16 mouse cellular contexts compared by ENCODE assay signal in genomic region chr3:86837386-86837785, GRCm38 (mm10).
DNase-seq lines count a peak whose midpoint lies in the region; ATAC-seq lines count a peak whose summit lies in the region.
"Had no signal": no experiment of that assay in that cellular context is flagged by ENCODE, and none has a peak within 500 bp of the region (broad histone marks: within the 10 kb centered on the region; RNA-seq: fewer than 3 reads in every experiment).

No protein-coding gene starts in this region.

- H3K36me3 ChIP-seq in midbrain, embryonic 16.5 days (ENCODE audit: control insufficient read depth, insufficient read depth, low read length) = no peaks in the 10 kb centered on the region
- peaks cover 7% of the 10 kb centered on the region for H3K36me3 ChIP-seq in midbrain, embryonic 10.5 days
- H3K36me3 ChIP-seq: embryonic facial prominence, embryonic 13.5 days; hindbrain, embryonic 15.5 days; kidney, embryonic 15.5 days; neural tube, embryonic 15.5 days had no signal

- H3K9me3 ChIP-seq in midbrain, embryonic 16.5 days (replicated peaks; ENCODE audit: control insufficient read depth, low read length, poor library complexity, severe bottlenecking) = no peaks in the 10 kb centered on the region
- no peaks in the 10 kb centered on the region for H3K9me3 ChIP-seq in midbrain, embryonic 10.5 days (replicated peaks)
- H3K9me3 ChIP-seq: embryonic facial prominence, embryonic 13.5 days; hindbrain, embryonic 15.5 days; kidney, embryonic 15.5 days; neural tube, embryonic 15.5 days had no signal

- H3K4me3 ChIP-seq in midbrain, embryonic 16.5 days (ENCODE audit: low read depth, low read length) = no peak overlapping the region
- H3K4me3 ChIP-seq in midbrain, embryonic 10.5 days = no peak overlapping the region
- H3K4me3 ChIP-seq: embryonic facial prominence, embryonic 13.5 days; hindbrain, embryonic 15.5 days; kidney, embryonic 15.5 days; neural tube, embryonic 15.5 days had no signal

- H3K27ac ChIP-seq in midbrain, embryonic 16.5 days (ENCODE audit: low read length) = no peak overlapping the region
- H3K27ac ChIP-seq in midbrain, embryonic 10.5 days (replicated peaks) = no peak overlapping the region
- H3K27ac ChIP-seq: embryonic facial prominence, embryonic 13.5 days; hindbrain, embryonic 15.5 days; kidney, embryonic 15.5 days; neural tube, embryonic 15.5 days had no signal

- 77% methylated on average over 5 of the region's 5 CpGs for WGBS in midbrain, embryonic 16.5 days
- 78% methylated on average over 5 of the region's 5 CpGs for WGBS in midbrain, embryonic 10.5 days

- H3K4me1 ChIP-seq in midbrain, embryonic 16.5 days (ENCODE audit: control insufficient read depth, insufficient read depth, low read length) = peaks cover 22% of the 10 kb centered on the region
- H3K4me1 ChIP-seq in midbrain, embryonic 10.5 days = peaks cover 36% of the 10 kb centered on the region

- 0 out of 2 replicates have a peak, but pooled peaks have one; percentile 4 for ATAC-seq in midbrain, embryonic 16.5 days
- peak; percentile 46; the same call in 1 of the 2 replicates for ATAC-seq in megakaryocyte progenitor cell, adult 5-6 weeks (replicated peaks; ENCODE audit: poor library complexity)
- ATAC-seq: forebrain, postnatal 0 days had no signal

- H3K9ac ChIP-seq in midbrain, embryonic 16.5 days (ENCODE audit: low read depth, low read length) = no peak overlapping the region
- H3K9ac ChIP-seq: embryonic facial prominence, embryonic 13.5 days; forebrain, postnatal 0 days; hindbrain, embryonic 15.5 days; kidney, embryonic 15.5 days; neural tube, embryonic 15.5 days had no signal

- H3K27me3 ChIP-seq in midbrain, embryonic 16.5 days (ENCODE audit: control insufficient read depth, insufficient read depth, low read depth, low read length) = no peaks in the 10 kb centered on the region
- no peaks in the 10 kb centered on the region for H3K27me3 ChIP-seq in midbrain, embryonic 10.5 days (ENCODE audit: low read depth, poor library complexity, severe bottlenecking)
- H3K27me3 ChIP-seq: embryonic facial prominence, embryonic 13.5 days; hindbrain, embryonic 15.5 days; kidney, embryonic 15.5 days; neural tube, embryonic 15.5 days had no signal

- no peak for DNase-seq in midbrain, embryonic 10.5 days (ENCODE audit: low spot score)
- DNase-seq in CD4-positive helper T cell, adult 2 months (ENCODE audit: low read depth, low spot score) = peak; percentile 64
- peak; percentile 59 for DNase-seq in Muller cell, postnatal 12 days (ENCODE audit: inconsistent ontology term)
- no peak for DNase-seq in kidney, adult 18-20 months
- no peak for DNase-seq in spleen, postnatal 36 days (ENCODE audit: low spot score in 2 of 2)
- DNase-seq: adrenal gland, adult 2 months; cerebellum, adult 11-12 months; forebrain, postnatal 0 days; left cerebral cortex, postnatal 4 days; lung, adult 18-20 months had no signal

- no peak overlapping the region for H3K4me2 ChIP-seq in midbrain, embryonic 16.5 days (ENCODE audit: low read length)
- H3K4me2 ChIP-seq: embryonic facial prominence, embryonic 13.5 days; hindbrain, embryonic 15.5 days; kidney, embryonic 15.5 days; neural tube, embryonic 15.5 days had no signal

Comparison
In these comparisons a context has a peak if more than half of its experiments do, and no peak if none do; other contexts are left out.
1. DNase-seq: peak in CD4-positive helper T cell, adult 2 months (single experiment) and Muller cell, postnatal 12 days (single experiment); none in midbrain, embryonic 10.5 days (single experiment), kidney, adult 18-20 months (single experiment) and spleen, postnatal 36 days (0 of 2).